Mouse (Mus musculus): ENCODE data around the gene Ptn. TPM values are rescaled to one million over a fixed set of nuclear protein-coding genes. Genes with fewer than 3 reads are reported as not detected.

The Ptn gene
- polyA plus RNA-seq, 1 experiment: 0.75 TPM

- Histone ChIP-seq H3K4me1 (ENCODE audit: control insufficient read depth, insufficient read depth, low read length) (no peaks in the 10 kb centered on the region), H3K9ac (ENCODE audit: low read depth, poor library complexity, severe bottlenecking) (no peak overlapping the region), H3K9me3 (replicated peaks; ENCODE audit: control insufficient read depth, insufficient read depth, low read length, poor library complexity, severe bottlenecking) (no peaks in the 10 kb centered on the region), H3K4me3 (ENCODE audit: low read depth, low read length) (no peak overlapping the region), H3K36me3 (ENCODE audit: control insufficient read depth, insufficient read depth, low read length, poor library complexity, severe bottlenecking) (no peaks in the 10 kb centered on the region), H3K27ac (ENCODE audit: insufficient read depth, low read length) (no peak overlapping the region), H3K27me3 (ENCODE audit: control insufficient read depth, insufficient read depth, low read length, poor library complexity, severe bottlenecking) (no peaks in the 10 kb centered on the region)
- no peak for TF ChIP-seq POLR2A (IDR thresholded peaks at IDR 0.05; ENCODE audit: insufficient read depth, low read length)
- no peak for TF ChIP-seq CTCF (IDR thresholded peaks at IDR 0.05; ENCODE audit: low read depth, low read length)
- no peak for TF ChIP-seq EP300 (IDR thresholded peaks at IDR 0.05; ENCODE audit: insufficient read depth, low read depth, low read length)
These were observed 119.1 kb downstream of the Ptn start for GRCm38 (mm10) chr6:36690941-36691340.

- no peak overlapping the region for H3K9ac ChIP-seq (ENCODE audit: low read depth, poor library complexity, severe bottlenecking)
- no peaks in the 10 kb centered on the region for H3K36me3 ChIP-seq (ENCODE audit: control insufficient read depth, insufficient read depth, low read length, poor library complexity, severe bottlenecking)
- no peaks in the 10 kb centered on the region for H3K4me1 ChIP-seq (ENCODE audit: control insufficient read depth, insufficient read depth, low read length)
- H3K9me3 ChIP-seq (replicated peaks; ENCODE audit: control insufficient read depth, insufficient read depth, low read length, poor library complexity, severe bottlenecking): no peaks in the 10 kb centered on the region
- no peak overlapping the region for H3K4me3 ChIP-seq (ENCODE audit: low read depth, low read length)
- TF ChIP-seq CTCF (IDR thresholded peaks at IDR 0.05; ENCODE audit: low read depth, low read length) (no peak), POLR2A (IDR thresholded peaks at IDR 0.05; ENCODE audit: insufficient read depth, low read length) (no peak), EP300 (IDR thresholded peaks at IDR 0.05; ENCODE audit: insufficient read depth, low read depth, low read length) (no peak)
- no peak overlapping the region for H3K27ac ChIP-seq (ENCODE audit: insufficient read depth, low read length)
- H3K27me3 ChIP-seq (ENCODE audit: control insufficient read depth, insufficient read depth, low read length, poor library complexity, severe bottlenecking): no peaks in the 10 kb centered on the region
These were observed 133.0 kb downstream of the Ptn start for GRCm38 (mm10) chr6:36676710-36677691.

DNA sequence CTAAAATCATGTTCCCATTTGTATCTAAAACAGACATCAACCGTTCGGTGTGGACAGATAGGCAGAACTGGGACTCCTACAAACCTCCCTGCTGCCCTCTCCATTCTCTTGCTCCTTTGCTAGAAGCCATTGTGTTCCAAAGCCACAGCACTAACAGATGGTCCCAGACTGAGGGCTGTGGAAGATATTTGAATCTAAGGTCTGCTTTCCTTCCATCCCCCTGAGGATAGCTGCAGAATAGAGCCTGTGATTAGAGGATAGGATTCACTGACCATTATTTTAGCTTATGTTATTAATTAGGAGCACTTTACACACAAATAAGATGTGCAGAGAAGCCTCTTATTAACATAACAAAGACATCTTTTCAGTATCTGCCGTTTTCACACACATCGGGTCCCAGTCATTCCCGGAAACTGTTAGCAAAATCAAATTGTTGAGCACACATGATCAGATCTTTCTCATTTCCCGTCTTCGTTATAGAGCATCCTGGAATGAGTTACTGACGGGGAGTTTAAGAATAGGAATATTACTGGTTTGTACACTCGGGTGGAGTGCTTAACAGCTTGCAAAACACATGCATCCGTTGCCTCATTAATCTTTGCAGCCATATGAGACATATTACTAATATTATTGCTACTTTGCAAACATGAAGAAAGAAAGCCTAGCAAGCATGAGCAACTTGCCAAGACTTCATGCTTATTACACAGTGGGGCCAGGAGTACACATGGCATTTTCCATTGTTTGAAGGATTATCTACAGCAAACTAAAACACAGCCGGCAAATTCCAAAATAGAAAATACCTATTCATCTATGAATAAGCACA, 137.4 kb downstream of the Ptn start:
- Histone ChIP-seq H3K4me1 (ENCODE audit: control insufficient read depth, insufficient read depth, low read length) (no peaks in the 10 kb centered on the region), H3K9me3 (replicated peaks; ENCODE audit: control insufficient read depth, insufficient read depth, low read length, poor library complexity, severe bottlenecking) (no peaks in the 10 kb centered on the region), H3K4me3 (ENCODE audit: low read depth, low read length) (no peak overlapping the region), H3K27ac (ENCODE audit: insufficient read depth, low read length) (no peak overlapping the region), H3K36me3 (ENCODE audit: control insufficient read depth, insufficient read depth, low read length, poor library complexity, severe bottlenecking) (no peaks in the 10 kb centered on the region), H3K27me3 (ENCODE audit: control insufficient read depth, insufficient read depth, low read length, poor library complexity, severe bottlenecking) (no peaks in the 10 kb centered on the region), H3K9ac (ENCODE audit: low read depth, poor library complexity, severe bottlenecking) (no peak overlapping the region)
- no peak for TF ChIP-seq CTCF (IDR thresholded peaks at IDR 0.05; ENCODE audit: low read depth, low read length)
- TF ChIP-seq EP300 (IDR thresholded peaks at IDR 0.05; ENCODE audit: insufficient read depth, low read depth, low read length): no peak
- no peak for TF ChIP-seq POLR2A (IDR thresholded peaks at IDR 0.05; ENCODE audit: insufficient read depth, low read length)

- Histone ChIP-seq H3K9ac (ENCODE audit: low read depth, poor library complexity, severe bottlenecking) (no peak overlapping the region), H3K27ac (ENCODE audit: insufficient read depth, low read length) (no peak overlapping the region), H3K27me3 (ENCODE audit: control insufficient read depth, insufficient read depth, low read length, poor library complexity, severe bottlenecking) (no peaks in the 10 kb centered on the region), H3K36me3 (ENCODE audit: control insufficient read depth, insufficient read depth, low read length, poor library complexity, severe bottlenecking) (no peaks in the 10 kb centered on the region), H3K4me3 (ENCODE audit: low read depth, low read length) (no peak overlapping the region), H3K9me3 (replicated peaks; ENCODE audit: control insufficient read depth, insufficient read depth, low read length, poor library complexity, severe bottlenecking) (no peaks in the 10 kb centered on the region), H3K4me1 (ENCODE audit: control insufficient read depth, insufficient read depth, low read length) (no peaks in the 10 kb centered on the region)
- no peak for TF ChIP-seq POLR2A (IDR thresholded peaks at IDR 0.05; ENCODE audit: insufficient read depth, low read length)
- TF ChIP-seq EP300 (IDR thresholded peaks at IDR 0.05; ENCODE audit: insufficient read depth, low read depth, low read length): no peak
- no peak for TF ChIP-seq CTCF (IDR thresholded peaks at IDR 0.05; ENCODE audit: low read depth, low read length)
These were observed 138.7 kb downstream of the Ptn start for GRCm38 (mm10) chr6:36671274-36671673.
